Mouse (Mus musculus) embryonic fibroblast, embryonic 13.5 days (primary cell): ENCODE measurements around the gene Dop1a. TPM values are rescaled to one million over a fixed set of nuclear protein-coding genes. Genes with fewer than 3 reads are reported as not detected.

Experiments used
- H3K27ac ChIP-seq: 2 replicates; pipeline ENCODE4 v1.5.1; 2012; ENCODE audit warnings: low read length, control low read depth, inconsistent platforms; ENCODE audit not compliant: insufficient read depth
- H3K4me1 ChIP-seq: 2 replicates; pipeline ENCODE4 v1.6.1; 2011; ENCODE audit warnings: low read length; ENCODE audit not compliant: control insufficient read depth, insufficient read depth
- H3K4me3 ChIP-seq: 2 replicates; pipeline ENCODE4 v1.5.1; 2011; ENCODE audit warnings: mild to moderate bottlenecking, control low read depth, low read length; ENCODE audit not compliant: insufficient read depth
- CTCF ChIP-seq: IDR thresholded peaks from 2 replicates; pipeline ENCODE4 v1.5.1; 2011; ENCODE audit warnings: mild to moderate bottlenecking, control low read depth, low read length, moderate library complexity, borderline replicate concordance; ENCODE audit not compliant: insufficient read depth
- POLR2A ChIP-seq: IDR thresholded peaks from 2 replicates; pipeline ENCODE4 v1.6.1; 2011; ENCODE audit warnings: low read depth, mild to moderate bottlenecking, control low read depth, low read length, moderate library complexity
- polyA plus RNA-seq: library from polyadenylated mRNA; stranded (reverse); fragments of >200 nt; gene quantifications from 2 replicates; pipeline ENCODE4 v1.2.4, GENCODE M21; 2011; ENCODE audit warnings: low read depth; ENCODE audit not compliant: missing spikeins, insufficient read length

The Dop1a gene
- polyA plus RNA-seq, 1 experiment = 27.5 TPM

GRCm38 (mm10) chr9:86496261-86496660 is 29.3 kb downstream of the Dop1a start:
- H3K4me1 ChIP-seq = no peaks in the 10 kb centered on the region
- TF ChIP-seq POLR2A (no peak), CTCF (no peak)
- no peak overlapping the region for H3K4me3 ChIP-seq
- no peak overlapping the region for H3K27ac ChIP-seq

- Histone ChIP-seq H3K4me3 (no peak overlapping the region), H3K27ac (no peak overlapping the region), H3K4me1 (no peaks in the 10 kb centered on the region)
- TF ChIP-seq POLR2A (no peak), CTCF (no peak)
Measured at GRCm38 (mm10) chr9:86499083-86499482, 32.1 kb downstream of the Dop1a start.

- H3K27ac ChIP-seq = no peak overlapping the region
- TF ChIP-seq POLR2A = no peak
- no peak for TF ChIP-seq CTCF
Measured at GRCm38 (mm10) chr9:86507437-86507836, 40.5 kb downstream of the Dop1a start.

GRCm38 (mm10) chr9:86513733-86514132 is 46.8 kb downstream of the Dop1a start:
- H3K4me3 ChIP-seq = no peak overlapping the region
- H3K27ac ChIP-seq = no peak overlapping the region
- TF ChIP-seq CTCF = no peak
- TF ChIP-seq POLR2A = no peak
- H3K4me1 ChIP-seq = no peaks in the 10 kb centered on the region

More at GRCm38 (mm10) chr9:86507437-86507836, 40.5 kb downstream of the Dop1a start:
- Histone ChIP-seq H3K4me3 (no peak overlapping the region), H3K4me1 (no peaks in the 10 kb centered on the region)

GRCm38 (mm10) chr9:86514390-86514789 is 47.4 kb downstream of the Dop1a start:
- Histone ChIP-seq H3K27ac (no peak overlapping the region), H3K4me1 (no peaks in the 10 kb centered on the region), H3K4me3 (no peak overlapping the region)
- no peak for TF ChIP-seq POLR2A
- TF ChIP-seq CTCF = no peak

- H3K4me1 ChIP-seq = no peaks in the 10 kb centered on the region
- H3K4me3 ChIP-seq = no peak overlapping the region
- no peak for TF ChIP-seq POLR2A
- TF ChIP-seq CTCF = no peak
- no peak overlapping the region for H3K27ac ChIP-seq
Measured at GRCm38 (mm10) chr9:86514798-86515197, 47.8 kb downstream of the Dop1a start.

GRCm38 (mm10) chr9:86522335-86522734 is 55.4 kb downstream of the Dop1a start:
- Histone ChIP-seq H3K27ac (no peak overlapping the region), H3K4me3 (no peak overlapping the region), H3K4me1 (no peaks in the 10 kb centered on the region)
- TF ChIP-seq CTCF (no peak), POLR2A (no peak)

GRCm38 (mm10) chr9:86525600-86525999 is 58.6 kb downstream of the Dop1a start:
- Histone ChIP-seq H3K4me3 (no peak overlapping the region), H3K4me1 (no peaks in the 10 kb centered on the region), H3K27ac (no peak overlapping the region)
- no peak for TF ChIP-seq CTCF
- no peak for TF ChIP-seq POLR2A

- no peak overlapping the region for H3K4me3 ChIP-seq
- H3K4me1 ChIP-seq = no peaks in the 10 kb centered on the region
- no peak for TF ChIP-seq CTCF
- no peak for TF ChIP-seq POLR2A
- H3K27ac ChIP-seq = no peak overlapping the region
Measured at GRCm38 (mm10) chr9:86534071-86534470, 67.1 kb downstream of the Dop1a start.

GRCm38 (mm10) chr9:86543451-86543850 is 76.5 kb downstream of the Dop1a start:
- Histone ChIP-seq H3K27ac (no peak overlapping the region), H3K4me1 (no peaks in the 10 kb centered on the region)

GRCm38 (mm10) chr9:86544559-86544958 is 77.6 kb downstream of the Dop1a start:
- Histone ChIP-seq H3K27ac (no peak overlapping the region), H3K4me3 (no peak overlapping the region), H3K4me1 (no peaks in the 10 kb centered on the region)
- no peak for TF ChIP-seq POLR2A
- TF ChIP-seq CTCF = no peak

More at GRCm38 (mm10) chr9:86543451-86543850, 76.5 kb downstream of the Dop1a start:
- H3K4me3 ChIP-seq = no peak overlapping the region
- TF ChIP-seq CTCF (no peak), POLR2A (no peak)
